Mouse (Mus musculus): ENCODE data around the gene P2rx6. TPM values are rescaled to one million over a fixed set of nuclear protein-coding genes. Genes with fewer than 3 reads are reported as not detected.
A peak's percentile ranks its signal among the peaks of the same experiment; 100 is the strongest.
"Not testable (repeated sequence)": the region's sequence is repeated elsewhere in the genome, so short reads cannot be mapped to it uniquely, and the experiment has no call there.

P2rx6 gene
- polyA plus RNA-seq, 1 experiment from 2014 or later, result 1.6 TPM

DNA sequence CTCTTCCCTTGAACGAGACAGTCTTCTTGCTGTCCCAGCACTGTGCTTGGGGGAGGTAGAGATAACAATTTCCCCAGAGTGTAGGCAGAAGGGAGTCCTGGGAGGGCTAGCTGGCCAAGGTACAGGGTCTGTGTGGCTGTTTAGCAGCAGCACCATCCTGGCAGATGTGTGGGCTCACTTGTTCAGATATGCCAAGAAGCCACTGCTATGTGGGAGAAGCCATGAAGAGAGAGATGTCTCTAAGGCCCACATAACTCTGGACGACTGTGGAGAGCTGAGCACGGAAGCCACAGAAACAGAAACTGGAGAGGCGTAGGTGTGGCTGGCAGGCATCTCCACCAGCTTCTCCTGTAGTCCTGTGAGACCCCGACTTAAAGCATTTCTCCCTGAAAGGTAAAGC lies 44.0 kb downstream of the P2rx6 start:
- H3K9me3 ChIP-seq (ENCODE audit: low read depth, low read length), result no peaks in the 10 kb centered on the region
- ATAC-seq (ENCODE audit: insufficient read depth) (no peak), DNase-seq (no peak)
- H3K4me3 ChIP-seq (ENCODE audit: low read depth, low read length), result no peak overlapping the region
- no peaks in the 10 kb centered on the region for H3K4me1 ChIP-seq (ENCODE audit: insufficient read depth)
- H3K36me3 ChIP-seq (ENCODE audit: insufficient read depth), result no peaks in the 10 kb centered on the region
- no peaks in the 10 kb centered on the region for H3K27me3 ChIP-seq (ENCODE audit: insufficient read depth, low read length)
- H3K9ac ChIP-seq, result no peak overlapping the region
- no peak for TF ChIP-seq CTCF (IDR thresholded peaks at IDR 0.05; ENCODE audit: low read depth)
- WGBS, result 73% methylated on average over 5 of the region's 5 CpGs
- no peak overlapping the region for H3K4me2 ChIP-seq
- H3K27ac ChIP-seq (ENCODE audit: low read depth), result no peak overlapping the region

DNA sequence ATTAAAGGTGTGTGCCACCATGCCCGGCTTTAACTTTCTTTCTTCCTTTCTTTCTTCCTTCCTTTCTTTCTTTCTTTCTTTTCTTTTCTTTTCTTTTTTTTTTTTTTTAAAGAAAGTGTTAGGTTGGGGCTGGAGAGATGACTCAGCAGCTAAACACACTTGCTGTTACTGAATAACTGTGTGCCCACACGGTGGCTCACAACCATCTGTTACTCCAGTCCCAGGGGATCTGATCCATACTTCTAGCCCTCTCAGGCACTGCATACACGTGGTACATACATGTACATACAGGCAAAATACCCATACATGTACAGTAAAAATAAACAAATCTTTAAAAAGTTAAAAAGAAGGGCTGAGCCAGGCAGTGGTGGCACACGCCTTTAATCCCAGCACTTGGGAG lies 49.7 kb downstream of the P2rx6 start:
- WGBS, result 57% methylated on average over 4 of the region's 4 CpGs
- no peak overlapping the region for H3K27ac ChIP-seq (ENCODE audit: low read depth)
- no peak for DNase-seq
- H3K9ac ChIP-seq, result no peak overlapping the region
- no peak for ATAC-seq (ENCODE audit: insufficient read depth)
- H3K4me2 ChIP-seq, result no peak overlapping the region
- H3K9me3 ChIP-seq (ENCODE audit: low read depth, low read length), result no peaks in the 10 kb centered on the region
- no peaks in the 10 kb centered on the region for H3K4me1 ChIP-seq (ENCODE audit: insufficient read depth)
- no peak for TF ChIP-seq CTCF (IDR thresholded peaks at IDR 0.05; ENCODE audit: low read depth)
- no peaks in the 10 kb centered on the region for H3K27me3 ChIP-seq (ENCODE audit: insufficient read depth, low read length)
- no peak overlapping the region for H3K4me3 ChIP-seq (ENCODE audit: low read depth, low read length)
- no peaks in the 10 kb centered on the region for H3K36me3 ChIP-seq (ENCODE audit: insufficient read depth)

DNA sequence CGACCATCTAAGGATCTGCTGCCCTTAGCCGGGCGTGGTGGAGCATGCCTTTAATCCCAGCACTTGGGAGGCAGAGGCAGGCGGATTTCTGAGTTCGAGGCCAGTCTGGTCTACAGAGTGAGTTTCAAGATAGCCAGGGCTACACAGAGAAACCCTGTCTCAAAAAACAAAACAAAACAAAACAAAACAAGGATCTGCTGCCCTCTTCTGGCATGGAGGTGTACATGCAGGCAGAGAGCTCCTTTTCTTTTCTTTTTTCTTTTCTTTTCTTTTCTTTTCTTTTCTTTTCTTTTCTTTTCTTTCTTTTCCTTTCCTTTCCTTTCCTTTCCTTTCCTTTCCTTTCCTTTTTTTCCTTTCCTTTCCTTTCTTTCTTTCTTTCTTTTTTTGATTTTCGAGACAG lies 53.1 kb downstream of the P2rx6 start:
- WGBS, result 94% methylated on average over 6 of the region's 6 CpGs

DNA sequence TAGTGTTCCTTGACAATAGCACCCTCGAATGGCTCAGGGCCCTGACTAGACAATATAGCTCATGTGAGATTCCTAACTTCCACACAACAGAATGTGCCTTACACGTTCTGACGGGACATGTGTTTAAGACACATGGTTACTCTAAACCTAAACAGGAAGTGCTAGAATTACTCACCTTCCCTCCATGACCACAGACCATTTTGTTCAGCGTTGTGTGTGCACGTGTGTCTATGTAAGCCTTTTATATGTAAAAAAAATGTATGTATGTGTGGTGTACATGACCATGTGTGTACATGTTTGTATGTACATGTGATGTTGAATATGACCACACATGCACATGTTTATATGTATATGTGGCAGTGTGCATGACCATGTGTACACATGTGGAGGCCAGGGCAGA lies 54.5 kb downstream of the P2rx6 start:
- Histone ChIP-seq H3K9ac (no peak overlapping the region), H3K9me3 (ENCODE audit: low read depth, low read length) (no peaks in the 10 kb centered on the region), H3K4me3 (ENCODE audit: low read depth, low read length) (no peak overlapping the region), H3K36me3 (ENCODE audit: insufficient read depth) (no peaks in the 10 kb centered on the region), H3K27ac (ENCODE audit: low read depth) (no peak overlapping the region), H3K4me2 (no peak overlapping the region), H3K4me1 (ENCODE audit: insufficient read depth) (no peaks in the 10 kb centered on the region), H3K27me3 (ENCODE audit: insufficient read depth, low read length) (no peaks in the 10 kb centered on the region)
- WGBS, result 67% methylated on average over 5 of the region's 5 CpGs
- ATAC-seq (ENCODE audit: insufficient read depth), result no peak
- DNase-seq, result no peak
- no peak for TF ChIP-seq CTCF (IDR thresholded peaks at IDR 0.05; ENCODE audit: low read depth)

More for the DNA sequence above, 53.1 kb downstream of the P2rx6 start:
- H3K27ac ChIP-seq (ENCODE audit: low read depth); H3K36me3 ChIP-seq (ENCODE audit: insufficient read depth); H3K9me3 ChIP-seq (ENCODE audit: low read depth, low read length); H3K4me1 ChIP-seq (ENCODE audit: insufficient read depth); H3K9ac ChIP-seq; H3K4me3 ChIP-seq (ENCODE audit: low read depth, low read length); ATAC-seq (ENCODE audit: insufficient read depth); H3K4me2 ChIP-seq; H3K27me3 ChIP-seq (ENCODE audit: insufficient read depth, low read length): not testable (repeated sequence)
- peak; percentile 37 for DNase-seq
- TF ChIP-seq CTCF (IDR thresholded peaks at IDR 0.05; ENCODE audit: low read depth), result peak; percentile 55

DNA sequence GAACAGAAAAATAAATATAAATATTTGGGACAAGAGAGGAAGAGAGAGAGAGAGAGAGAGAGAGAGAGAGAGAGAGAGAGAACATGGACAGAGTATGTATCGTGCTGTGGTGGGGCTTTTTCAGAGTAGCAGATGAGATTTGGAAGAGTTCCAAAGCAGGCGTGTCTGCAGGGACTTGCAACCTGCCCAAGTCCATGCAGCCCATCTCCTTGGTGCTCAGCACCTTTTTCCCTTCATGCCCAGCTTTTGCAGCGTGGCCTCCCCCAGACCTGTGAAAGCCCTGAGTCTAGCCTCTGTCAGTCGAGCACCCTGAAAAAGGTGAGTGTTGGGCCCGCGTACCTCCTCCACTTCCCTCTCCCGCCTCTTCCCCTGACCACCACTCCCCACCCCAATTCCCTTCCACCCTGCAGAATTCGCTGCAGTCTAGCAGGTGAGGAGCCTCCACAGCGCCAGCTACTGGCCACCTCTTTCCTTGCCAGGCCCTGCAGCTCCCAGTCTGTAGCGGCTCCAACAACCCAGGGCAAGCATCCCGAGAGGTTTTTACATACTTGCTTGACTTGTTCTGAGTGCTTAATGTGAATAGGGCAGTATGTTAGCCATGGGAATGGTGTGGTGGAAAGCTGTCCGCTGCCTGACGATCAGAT lies 56.4 kb downstream of the P2rx6 start:
- peak; percentile 88 for TF ChIP-seq CTCF (IDR thresholded peaks at IDR 0.05; ENCODE audit: low read depth)
- ATAC-seq (ENCODE audit: insufficient read depth), result peak; percentile 74
- Histone ChIP-seq H3K4me1 (ENCODE audit: insufficient read depth) (no peaks in the 10 kb centered on the region), H3K9me3 (ENCODE audit: low read depth, low read length) (no peaks in the 10 kb centered on the region), H3K27me3 (ENCODE audit: insufficient read depth, low read length) (no peaks in the 10 kb centered on the region), H3K4me2 (peak overlapping the region; percentile 45), H3K36me3 (ENCODE audit: insufficient read depth) (peaks cover 15% of the 10 kb centered on the region; the same call in 1 of the 2 replicates), H3K4me3 (ENCODE audit: low read depth, low read length) (no peak overlapping the region; the same call in 1 of the 2 replicates), H3K27ac (ENCODE audit: low read depth) (no peak overlapping the region), H3K9ac (no peak overlapping the region)
- peak; percentile 78 for DNase-seq
- 13% methylated on average over 13 of the region's 13 CpGs for WGBS

DNA sequence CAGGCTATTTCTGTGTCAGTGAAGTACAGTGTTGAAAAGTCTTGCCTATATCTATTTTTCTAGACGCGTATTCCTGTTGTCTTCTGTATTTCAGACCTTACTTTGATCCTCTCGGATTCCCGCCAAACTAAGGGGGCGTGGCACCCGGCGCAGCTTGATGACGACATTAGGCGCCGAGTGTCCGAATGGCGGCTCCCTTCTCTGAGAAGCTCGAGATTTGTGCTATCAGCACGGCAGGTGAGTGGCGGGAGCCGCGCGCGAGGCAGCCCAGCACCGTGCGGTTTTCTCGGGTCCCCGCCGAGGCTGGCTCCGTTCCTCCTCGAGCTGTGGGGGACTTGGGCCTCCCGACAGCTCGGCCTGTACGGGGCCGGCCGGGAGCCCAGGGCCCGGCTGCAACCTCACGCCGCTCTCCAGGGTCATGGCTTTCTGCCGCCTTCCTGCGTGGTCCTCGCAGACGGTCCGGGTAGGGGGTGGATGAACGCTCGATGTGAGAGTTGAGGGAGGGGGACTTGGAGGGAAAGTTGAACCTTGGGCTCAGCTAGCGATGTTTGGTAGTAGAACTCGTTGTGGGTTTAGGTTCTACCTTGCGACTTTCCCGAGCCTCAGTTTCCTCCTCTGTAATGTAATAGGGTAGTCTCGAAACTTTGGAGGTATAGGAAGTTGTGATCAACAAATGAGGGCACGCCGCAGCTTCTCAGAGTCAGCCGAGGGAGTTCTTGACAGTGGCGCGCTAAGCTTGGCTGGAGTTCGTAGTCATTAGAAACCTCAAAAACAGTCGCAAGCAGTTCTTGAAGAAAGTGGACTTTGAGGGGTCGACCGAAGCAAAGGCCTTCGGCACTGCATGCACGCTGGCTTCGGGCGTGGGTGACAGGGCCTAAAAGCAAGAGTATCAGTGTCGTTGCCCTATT lies 57.8 kb downstream of the P2rx6 start, which contains the start of gene Smpd4:
Gene Smpd4, plus strand, starts transcription at position 157 of the 908 bp plus-strand sequence.
- ATAC-seq (ENCODE audit: insufficient read depth) (peak; percentile 75), DNase-seq (peak; percentile 97)
- H3K9ac ChIP-seq, result peak within 1 kb of the TSS; percentile 91
- H3K4me2 ChIP-seq, result peak within 1 kb of the TSS; percentile 87
- TF ChIP-seq CTCF (IDR thresholded peaks at IDR 0.05; ENCODE audit: low read depth), result no peak
- no peaks in the 10 kb centered on the region for H3K27me3 ChIP-seq (ENCODE audit: insufficient read depth, low read length)
- H3K4me1 ChIP-seq (ENCODE audit: insufficient read depth), result no peaks in the 10 kb centered on the region
- peaks cover 28% of the 10 kb centered on the region for H3K36me3 ChIP-seq (ENCODE audit: insufficient read depth)
- peak within 1 kb of the TSS; percentile 96 for H3K4me3 ChIP-seq (ENCODE audit: low read depth, low read length)
- H3K9me3 ChIP-seq (ENCODE audit: low read depth, low read length), result no peaks in the 10 kb centered on the region
- WGBS, result 2% methylated on average over 60 of the region's 60 CpGs
- H3K27ac ChIP-seq (ENCODE audit: low read depth), result peak within 1 kb of the TSS; percentile 15; the same call in 1 of the 2 replicates

DNA sequence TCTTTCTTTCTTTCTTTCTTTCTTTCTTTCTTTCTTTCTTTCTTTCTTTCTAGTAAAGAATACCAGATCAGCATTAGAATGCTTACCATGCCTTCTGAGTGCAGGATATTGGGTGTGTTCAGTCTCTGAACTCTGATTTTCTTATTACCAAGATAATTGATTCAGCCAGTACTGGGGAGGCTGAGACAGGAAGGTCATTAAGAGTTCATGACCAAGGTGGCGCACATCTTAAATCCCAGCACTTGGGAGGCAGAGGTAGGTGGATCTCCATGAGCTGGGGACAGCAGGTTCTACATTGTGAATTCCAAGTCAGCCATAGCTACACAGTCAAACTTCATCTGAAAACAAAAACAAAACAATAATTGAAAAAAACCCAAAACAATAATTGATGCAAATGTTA lies 60.3 kb downstream of the P2rx6 start:
- Histone ChIP-seq H3K36me3 (ENCODE audit: insufficient read depth) (peaks cover 48% of the 10 kb centered on the region), H3K27ac (ENCODE audit: low read depth) (no peak overlapping the region), H3K9ac (no peak overlapping the region), H3K9me3 (ENCODE audit: low read depth, low read length) (no peaks in the 10 kb centered on the region), H3K27me3 (ENCODE audit: insufficient read depth, low read length) (no peaks in the 10 kb centered on the region), H3K4me3 (ENCODE audit: low read depth, low read length) (no peak overlapping the region), H3K4me2 (no peak overlapping the region), H3K4me1 (ENCODE audit: insufficient read depth) (no peaks in the 10 kb centered on the region)
- ATAC-seq (ENCODE audit: insufficient read depth) (no peak), DNase-seq (no peak)
- 90% methylated on average over 1 of the region's 1 CpGs for WGBS
- TF ChIP-seq CTCF (IDR thresholded peaks at IDR 0.05; ENCODE audit: low read depth), result no peak

Data from lung, embryonic 14.5 days (tissue).